Mouse (Mus musculus) splenic B cell, adult 2 months (primary cell): Measurements from ENCODE around the gene Lad1.

Experiments
- DNase-seq: peaks from one replicate; pipeline ENCODE4 v3.0.0-alpha.2; 2011; ENCODE audit warnings: low read depth, low spot score
- H3K27me3 ChIP-seq: 2 replicates; pipeline ENCODE4 v1.6.1; 2012; ENCODE audit warnings: mild to moderate bottlenecking, low read length, moderate library complexity, mixed read lengths; ENCODE audit not compliant: control insufficient read depth, poor library complexity, insufficient read depth, severe bottlenecking
- H3K36me3 ChIP-seq: 2 replicates; pipeline ENCODE4 v1.6.1; 2012; ENCODE audit warnings: mild to moderate bottlenecking, low read length, moderate library complexity, mixed read lengths; ENCODE audit not compliant: control insufficient read depth, poor library complexity, insufficient read depth, severe bottlenecking

Lad1 gene

DNA sequence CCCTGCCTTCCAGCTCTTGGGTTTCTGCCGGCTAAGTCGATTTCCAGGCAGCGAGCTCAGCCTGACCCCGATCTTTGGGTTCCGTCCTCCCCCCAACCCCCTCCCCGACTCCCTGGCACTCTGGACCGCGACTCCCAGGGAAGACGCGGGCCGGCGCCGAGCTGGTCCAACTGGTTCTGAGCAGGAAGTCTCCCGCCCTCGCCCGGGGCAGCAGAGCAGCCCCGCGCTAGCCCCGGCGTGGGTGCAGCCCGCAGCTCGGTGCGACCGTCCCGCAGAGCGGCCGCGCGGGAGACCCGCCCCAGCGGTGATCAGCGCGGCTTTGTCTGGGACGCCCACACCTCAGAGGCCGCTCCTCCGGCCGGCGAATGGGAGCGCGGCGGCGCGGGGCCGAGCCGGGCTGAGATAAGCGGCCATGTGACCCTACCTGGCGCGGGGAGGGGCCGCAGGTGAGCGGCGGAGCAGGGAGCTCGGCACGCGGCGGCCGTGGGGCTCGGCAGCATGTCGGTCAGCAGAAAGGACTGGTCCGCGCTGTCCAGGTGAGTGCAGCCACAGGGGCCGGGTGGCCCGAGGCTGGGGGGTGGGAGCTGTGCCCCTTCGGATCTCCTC is at the start of gene Lad1:
Gene Lad1 (plus strand): TSS at position 118 of the 606 bp plus-strand sequence.
- H3K27me3 ChIP-seq: no peaks in the 10 kb centered on the region
- no peaks in the 10 kb centered on the region for H3K36me3 ChIP-seq
- DNase-seq: no peak

DNA sequence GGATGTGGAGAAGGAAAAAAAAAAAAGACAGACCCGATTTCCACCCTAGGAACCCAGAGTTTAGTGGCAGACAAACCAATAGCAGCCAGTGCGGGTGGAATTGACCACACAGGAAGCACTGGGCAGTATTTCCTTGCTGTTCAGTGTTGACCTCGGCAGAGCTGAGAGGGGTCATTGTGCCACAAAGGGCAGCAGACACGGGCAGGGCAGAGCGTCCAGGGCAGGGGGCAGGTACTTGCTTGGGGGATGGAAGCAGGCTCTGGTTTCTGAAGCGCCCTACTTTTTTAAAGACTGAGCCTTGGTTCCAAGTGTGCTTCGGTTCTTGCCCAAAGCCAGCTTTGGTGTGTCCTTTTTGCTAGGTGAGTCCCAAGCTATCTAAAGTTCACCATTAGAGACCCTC is 48.2 kb upstream of the Lad1 start:
- Histone ChIP-seq H3K27me3 (no peaks in the 10 kb centered on the region; the same call in 1 of the 2 replicates), H3K36me3 (no peaks in the 10 kb centered on the region)
- DNase-seq: no peak

DNA sequence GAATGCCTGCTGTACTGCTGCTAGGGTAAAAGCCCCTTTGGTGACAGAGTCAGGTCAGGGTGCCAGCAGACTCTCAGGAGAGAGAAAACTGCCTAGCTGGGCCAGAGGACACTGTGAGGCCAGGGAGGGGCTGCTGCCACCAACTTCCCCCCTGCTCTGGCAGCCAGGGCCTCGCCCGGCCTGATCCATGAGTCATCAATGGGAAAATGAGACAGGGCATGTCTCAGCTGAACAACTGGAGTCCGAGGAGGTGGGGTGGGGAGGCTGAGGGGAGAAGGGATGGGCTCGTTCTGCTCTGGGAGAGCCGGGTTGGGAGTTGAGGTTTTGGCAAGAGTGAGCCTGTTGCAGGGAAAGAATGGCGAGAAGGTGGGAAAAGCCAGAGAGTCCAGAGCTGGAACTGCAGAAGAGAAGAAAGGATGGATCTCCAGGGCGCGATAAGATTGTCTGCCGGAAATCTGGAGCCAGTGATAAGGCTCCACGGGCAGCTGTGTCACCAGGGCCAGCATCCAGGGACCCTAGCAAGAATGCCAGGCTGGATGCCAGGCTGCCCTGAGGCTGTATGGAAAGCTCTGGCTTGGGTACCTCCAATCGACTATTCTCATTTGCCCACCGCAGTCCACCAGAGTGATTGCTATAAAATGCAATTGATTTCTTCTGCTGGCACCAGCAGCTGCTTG is 47.4 kb upstream of the Lad1 start:
- DNase-seq: no peak
- no peaks in the 10 kb centered on the region; the same call in 1 of the 2 replicates for H3K27me3 ChIP-seq
- no peaks in the 10 kb centered on the region for H3K36me3 ChIP-seq

DNA sequence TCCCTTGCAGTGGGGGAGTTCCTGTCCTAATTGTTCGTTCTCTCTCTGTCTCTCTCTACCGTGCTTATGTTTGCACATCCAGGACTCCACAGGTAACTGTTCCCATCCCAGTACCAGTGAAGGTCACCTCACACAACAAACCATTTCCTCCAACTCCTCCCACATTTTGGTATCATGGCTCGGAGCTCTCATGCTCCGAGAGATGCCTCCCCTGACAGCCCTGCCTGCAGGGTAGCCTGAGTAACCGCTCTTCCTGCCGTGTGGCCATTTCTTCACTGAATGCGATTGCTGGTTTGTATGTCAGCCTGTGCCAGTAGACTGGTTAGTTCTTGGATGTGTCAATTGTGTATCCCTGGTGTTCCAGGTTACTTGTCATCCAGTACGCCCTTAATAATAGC is 46.8 kb upstream of the Lad1 start:
- Histone ChIP-seq H3K27me3 (no peaks in the 10 kb centered on the region; the same call in 1 of the 2 replicates), H3K36me3 (no peaks in the 10 kb centered on the region)
- DNase-seq: no peak

DNA sequence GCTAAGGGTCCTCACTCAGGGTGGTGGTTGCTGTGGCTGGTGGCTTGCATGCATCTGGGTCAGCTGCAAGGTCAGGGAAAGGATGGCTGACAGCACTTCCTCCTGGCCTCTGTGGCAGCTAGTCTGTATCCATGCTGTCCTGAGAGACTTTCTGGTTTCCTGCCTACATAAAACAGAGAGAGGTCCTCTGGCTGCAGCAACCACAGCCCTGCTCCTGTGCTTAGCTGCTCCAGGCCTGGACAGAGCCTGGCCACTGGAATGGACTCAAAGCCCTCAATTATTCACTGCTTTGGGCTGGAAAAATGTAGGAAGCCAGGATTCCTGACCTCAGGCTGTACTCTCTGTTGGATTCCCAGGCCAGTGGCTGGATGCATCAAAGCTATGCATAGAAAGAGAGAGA is 41.8 kb upstream of the Lad1 start:
- Histone ChIP-seq H3K27me3 (no peaks in the 10 kb centered on the region; the same call in 1 of the 2 replicates), H3K36me3 (no peaks in the 10 kb centered on the region)
- DNase-seq: no peak

DNA sequence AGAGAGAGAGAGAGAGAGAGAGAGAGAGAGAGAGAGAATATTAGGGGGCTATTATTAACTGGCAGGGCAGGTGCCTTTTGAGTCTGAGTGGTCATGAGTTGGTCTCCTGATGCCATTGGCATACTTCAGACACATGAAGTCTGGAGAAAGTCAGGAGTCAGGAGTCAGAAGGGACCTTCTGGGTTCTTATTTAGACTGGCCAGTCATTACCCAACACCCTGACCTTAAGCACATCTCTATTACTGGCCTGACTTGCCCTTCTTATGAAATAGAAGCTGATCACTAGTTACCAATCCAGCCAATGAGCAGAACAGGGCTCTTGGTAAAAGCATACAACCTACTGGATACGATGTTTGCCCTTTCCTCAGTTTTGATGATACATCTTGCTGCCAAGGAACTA is 41.4 kb upstream of the Lad1 start:
- DNase-seq: no peak
- H3K36me3 ChIP-seq: no peaks in the 10 kb centered on the region
- H3K27me3 ChIP-seq: no peaks in the 10 kb centered on the region; the same call in 1 of the 2 replicates

DNA sequence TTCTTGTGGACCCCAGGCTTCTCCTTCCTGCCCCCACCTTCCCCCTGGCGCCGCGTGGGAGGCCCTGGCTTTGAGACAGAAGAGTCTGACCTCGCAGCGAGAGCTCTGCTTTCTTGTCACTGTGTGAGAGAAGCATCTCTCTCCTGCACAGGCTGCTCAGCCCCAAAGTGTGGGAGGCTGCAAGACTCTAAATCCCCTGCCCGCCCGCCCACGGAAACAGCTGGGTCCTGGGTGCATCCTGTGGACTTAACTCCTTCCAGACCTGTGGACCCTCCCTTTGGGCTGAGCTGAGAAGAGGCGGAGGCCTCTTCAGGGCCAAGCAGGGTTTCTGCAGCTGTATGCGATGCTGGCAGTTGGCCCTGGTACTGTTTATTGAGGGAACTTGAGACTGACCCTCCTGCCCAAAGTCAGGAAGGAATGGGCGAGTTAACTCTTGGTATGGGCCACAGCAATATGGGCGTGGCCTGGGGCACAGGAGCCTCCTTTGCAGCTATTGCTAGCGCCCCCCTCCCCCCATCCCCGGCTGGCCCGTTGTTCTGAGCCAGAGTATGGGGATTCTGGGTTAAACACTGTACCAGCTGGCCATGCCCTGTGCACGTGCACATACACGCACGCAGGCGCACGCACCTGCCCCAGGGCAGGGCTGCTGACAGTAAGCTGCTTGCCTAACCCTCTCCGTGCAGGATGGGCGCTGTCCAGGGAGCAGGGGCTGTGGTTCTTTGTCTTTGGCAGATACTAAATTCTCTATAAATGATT is 39.4 kb upstream of the Lad1 start, which contains the start of gene Tnni1:
Gene Tnni1 (plus strand): TSS at position 655 of the 756 bp plus-strand sequence.
- Histone ChIP-seq H3K36me3 (no peaks in the 10 kb centered on the region), H3K27me3 (no peaks in the 10 kb centered on the region; the same call in 1 of the 2 replicates)
- no peak for DNase-seq

DNA sequence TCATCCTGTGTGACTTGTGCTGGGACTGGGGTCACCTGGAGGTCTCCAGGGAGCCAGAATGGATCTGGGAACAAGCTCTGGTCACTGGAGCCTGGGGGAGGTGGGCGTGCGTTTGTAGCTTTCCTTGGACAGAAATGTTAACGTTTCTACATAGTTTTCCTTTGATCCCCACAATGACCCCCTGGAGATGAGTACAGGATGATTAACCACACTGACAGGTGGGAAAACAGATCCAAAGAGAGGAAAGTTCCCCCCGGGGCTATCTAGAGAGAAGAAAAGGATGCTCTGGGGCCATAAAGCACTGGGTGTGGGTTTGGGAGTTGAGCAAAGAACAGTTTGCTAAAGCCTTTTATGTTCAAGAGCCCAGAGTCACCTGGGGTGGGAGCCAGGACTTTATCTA is 37.7 kb upstream of the Lad1 start:
- no peaks in the 10 kb centered on the region for H3K27me3 ChIP-seq
- no peak for DNase-seq
- no peaks in the 10 kb centered on the region for H3K36me3 ChIP-seq

DNA sequence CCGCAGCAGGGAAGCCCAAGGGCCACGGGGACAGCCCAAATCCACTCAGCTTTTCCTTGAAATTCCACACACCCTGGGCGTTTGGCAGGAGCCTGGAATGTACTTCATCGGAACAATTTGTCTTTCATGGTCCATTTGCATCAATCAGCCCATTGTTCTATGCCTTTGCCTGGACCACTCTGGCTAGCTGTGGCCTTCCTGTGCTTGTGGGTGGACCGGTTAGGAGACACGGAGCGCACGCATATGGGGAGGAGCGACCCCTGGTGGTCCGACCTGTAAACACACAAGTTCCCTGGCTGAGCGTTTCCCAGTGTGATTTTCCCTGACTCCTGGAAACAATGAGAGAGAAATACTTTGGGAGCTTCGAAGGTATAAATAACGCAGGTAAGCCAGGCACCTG is 37.2 kb upstream of the Lad1 start:
- no peaks in the 10 kb centered on the region for H3K27me3 ChIP-seq
- peak; percentile 78 for DNase-seq
- no peaks in the 10 kb centered on the region for H3K36me3 ChIP-seq

DNA sequence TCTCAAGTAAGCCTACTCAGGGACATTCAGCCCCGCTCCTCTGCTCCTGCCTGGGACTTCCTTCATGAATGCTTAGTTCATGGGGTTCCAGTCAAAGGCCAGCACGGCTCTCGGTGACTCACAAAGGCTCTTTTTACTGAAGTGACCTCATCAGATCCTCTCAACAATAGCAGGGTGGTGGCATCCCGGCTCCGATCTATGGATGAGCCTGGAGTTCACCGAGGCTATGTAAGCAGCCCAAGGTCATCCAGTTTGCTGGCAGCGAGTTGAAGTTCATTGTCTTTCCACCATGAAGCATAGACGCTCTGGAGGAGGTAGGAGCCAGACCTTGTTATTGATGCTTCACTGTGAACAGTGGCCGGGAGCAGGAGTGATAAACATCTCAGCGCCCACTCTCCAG is 35.6 kb upstream of the Lad1 start:
- H3K27me3 ChIP-seq: no peaks in the 10 kb centered on the region

DNA sequence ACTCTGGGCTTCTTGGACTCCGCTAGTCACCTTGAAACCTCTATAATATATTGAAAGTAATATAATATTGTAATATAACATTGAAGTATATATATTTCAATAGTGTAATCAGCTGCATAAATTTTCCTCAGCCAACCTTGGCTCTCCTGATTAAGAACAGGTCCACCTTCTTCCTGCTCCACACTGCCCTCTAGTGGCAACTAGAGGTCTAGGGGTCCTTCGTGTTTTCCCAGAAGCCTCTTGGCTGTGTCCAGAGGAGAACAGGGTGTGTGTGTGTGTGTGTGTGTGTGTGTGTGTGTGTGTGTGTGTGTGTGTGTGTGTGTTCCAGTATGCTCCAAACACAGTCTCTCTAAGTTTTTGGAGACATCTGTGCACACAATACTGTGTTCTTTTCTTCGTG is 30.6 kb upstream of the Lad1 start:
- no peaks in the 10 kb centered on the region for H3K27me3 ChIP-seq
- peak; percentile 87 for DNase-seq
- no peaks in the 10 kb centered on the region for H3K36me3 ChIP-seq

More for the DNA sequence above, 35.6 kb upstream of the Lad1 start:
- DNase-seq: no peak
- H3K36me3 ChIP-seq: no peaks in the 10 kb centered on the region

DNA sequence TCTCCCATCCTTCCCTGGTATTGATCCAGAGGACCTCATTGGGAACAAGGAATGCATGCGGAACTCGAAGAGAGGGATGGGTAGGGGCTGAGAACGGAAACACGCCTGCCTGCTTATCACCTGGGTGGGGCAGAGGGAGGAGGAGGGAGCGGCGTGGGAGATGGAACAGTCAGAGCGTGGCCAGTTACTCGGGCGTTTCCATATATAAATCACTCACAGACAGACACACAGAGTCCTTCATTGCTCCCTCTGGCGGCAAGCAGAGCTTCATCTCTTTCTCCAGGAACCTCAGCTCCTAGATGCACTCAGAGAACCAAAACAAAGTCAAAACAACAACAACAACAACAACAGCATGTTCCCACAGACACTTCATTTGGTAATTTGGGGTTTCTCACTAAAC is 29.7 kb upstream of the Lad1 start:
- Histone ChIP-seq H3K36me3 (no peaks in the 10 kb centered on the region), H3K27me3 (no peaks in the 10 kb centered on the region)
- peak; percentile 61 for DNase-seq

DNA sequence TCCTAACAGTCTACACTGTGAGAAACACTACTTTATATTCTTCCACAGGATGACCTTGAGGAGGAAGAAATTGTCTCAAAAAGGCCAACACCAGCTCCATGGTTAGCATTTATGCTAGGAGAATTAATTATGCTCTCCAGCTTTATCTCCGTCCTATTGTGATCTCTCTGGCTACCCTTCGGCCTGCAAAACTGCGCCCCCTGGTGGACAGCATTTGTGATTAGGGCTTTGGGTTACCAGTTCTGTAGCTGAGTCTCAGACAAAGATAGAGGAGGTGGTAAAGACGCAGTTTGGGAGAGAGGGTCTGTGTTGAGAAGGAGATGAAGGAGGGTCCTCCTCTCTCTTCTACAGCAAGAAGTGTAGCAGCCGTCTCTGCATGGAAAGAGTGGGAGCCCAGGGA is 28.6 kb upstream of the Lad1 start:
- peak; percentile 83 for DNase-seq
- H3K27me3 ChIP-seq: no peaks in the 10 kb centered on the region

DNA sequence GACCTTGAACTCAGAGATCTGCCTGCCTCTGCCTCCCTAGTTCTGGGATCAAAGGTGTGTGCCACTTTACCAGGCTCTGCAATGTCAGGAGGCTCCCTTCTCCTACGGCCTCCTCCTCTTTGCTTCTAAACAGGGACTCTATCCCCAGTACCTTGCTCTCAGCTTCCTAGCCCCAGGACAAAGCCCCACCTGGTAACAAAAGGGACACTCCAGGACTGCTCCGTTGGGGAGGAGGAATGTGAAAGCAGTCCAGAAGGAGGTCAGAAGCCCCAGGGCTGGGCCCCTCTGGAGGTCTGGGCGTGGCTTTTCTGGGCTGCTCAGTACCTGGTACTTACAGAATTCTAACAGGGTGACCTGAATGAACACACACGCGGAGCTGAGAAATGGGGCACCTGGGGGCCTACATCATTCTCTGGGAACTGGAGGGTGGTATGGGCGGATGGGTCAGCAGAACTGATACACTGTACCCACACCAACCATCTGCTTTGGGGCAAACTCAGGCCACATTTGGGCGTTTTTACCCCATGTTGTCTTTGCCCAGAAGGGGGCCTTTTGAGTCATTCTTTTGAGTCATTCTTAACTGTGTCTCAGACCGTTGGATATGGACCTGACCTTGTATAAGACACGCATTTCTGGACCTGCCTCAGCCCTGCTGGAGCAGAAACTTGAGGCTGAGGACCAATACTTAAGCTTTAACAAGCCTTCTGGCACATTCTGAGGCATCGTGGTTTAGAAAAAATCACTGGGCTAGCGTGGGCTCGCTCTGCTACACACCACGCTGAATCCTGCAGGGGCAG is 26.1 kb upstream of the Lad1 start:
- Histone ChIP-seq H3K27me3 (no peaks in the 10 kb centered on the region), H3K36me3 (no peaks in the 10 kb centered on the region)
- no peak for DNase-seq

More for the DNA sequence above, 28.6 kb upstream of the Lad1 start:
- no peaks in the 10 kb centered on the region for H3K36me3 ChIP-seq
